Mouse (Mus musculus): ENCODE results near the gene Cmtm6. TPM values are rescaled to one million over a fixed set of nuclear protein-coding genes. Genes with fewer than 3 reads are reported as not detected.
"Not testable (repeated sequence)": the region's sequence is repeated elsewhere in the genome, so short reads cannot be mapped to it uniquely, and the experiment has no call there.

Cmtm6 gene
- polyA plus RNA-seq, 1 experiment from 2014 or later, result 51.6 TPM

DNA sequence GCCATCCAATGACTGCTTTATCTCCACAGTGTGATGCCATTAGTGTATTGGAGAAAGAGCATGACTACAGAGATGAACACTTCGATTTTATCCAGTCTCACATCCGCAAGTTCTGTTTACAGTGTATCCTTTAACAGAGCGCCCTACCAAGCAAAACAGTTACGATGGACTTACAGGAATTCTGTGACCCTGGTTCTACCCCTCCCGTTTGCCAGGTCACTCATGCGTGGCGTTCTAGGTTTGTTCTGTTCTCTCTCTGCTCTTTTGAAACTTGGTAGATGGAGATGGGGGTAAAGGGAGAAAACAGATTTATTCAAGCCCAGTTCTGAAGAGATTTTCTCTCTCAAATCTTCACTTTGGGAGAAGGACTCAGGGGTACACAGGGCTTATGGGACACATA, 17.4 kb upstream of the Cmtm6 start:
- H3K9me3 ChIP-seq (replicated peaks; ENCODE audit: control insufficient read depth, low read length), result no peaks in the 10 kb centered on the region
- no peak for ATAC-seq (replicated peaks; ENCODE audit: extremely low read depth, insufficient read depth, low FRiP score)
- no peaks in the 10 kb centered on the region for H3K4me1 ChIP-seq (ENCODE audit: control insufficient read depth, insufficient read depth, low read length)
- WGBS, result 94% methylated on average over 7 of the region's 7 CpGs
- no peak overlapping the region for H3K4me3 ChIP-seq (ENCODE audit: low read length)
- H3K4me2 ChIP-seq (ENCODE audit: low read depth, low read length), result no peak overlapping the region
- H3K27ac ChIP-seq (ENCODE audit: low read length), result no peak overlapping the region
- no peak overlapping the region for H3K9ac ChIP-seq (ENCODE audit: low read length)
- H3K27me3 ChIP-seq (ENCODE audit: control insufficient read depth, insufficient read depth, low read length), result no peaks in the 10 kb centered on the region
- peaks cover 62% of the 10 kb centered on the region for H3K36me3 ChIP-seq (ENCODE audit: control insufficient read depth, insufficient read depth)

DNA sequence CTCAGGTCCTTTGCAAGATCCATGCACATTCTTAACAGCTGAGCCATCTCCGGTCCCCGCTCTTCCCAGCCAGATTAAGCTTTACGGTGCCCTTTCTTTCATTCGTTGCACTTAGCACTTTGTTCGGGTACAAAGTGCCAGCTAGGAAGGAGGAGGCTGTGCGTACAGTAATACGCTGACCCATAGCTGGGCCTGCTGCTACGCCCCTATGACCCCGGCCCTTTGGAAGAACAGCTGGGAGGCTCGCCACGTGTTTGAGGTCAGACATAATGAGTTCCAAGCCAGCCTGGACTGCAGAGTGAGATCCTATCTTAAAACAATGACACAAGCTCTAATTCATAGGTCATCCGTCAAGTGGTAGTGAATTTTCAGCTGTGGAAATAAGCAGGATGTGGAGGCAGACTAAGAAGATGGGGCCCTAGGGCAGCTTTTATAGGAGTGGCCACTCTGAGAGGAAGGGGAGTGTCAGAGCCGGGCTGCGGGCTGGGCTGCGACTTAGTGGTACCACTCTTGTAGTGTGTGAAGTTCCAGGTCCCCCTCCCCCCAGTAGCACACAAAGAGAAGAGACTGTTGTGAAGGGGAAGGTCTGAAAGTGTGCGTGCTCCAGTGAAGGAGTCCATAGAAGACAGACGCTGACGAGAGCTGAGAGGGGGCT, 14.1 kb upstream of the Cmtm6 start:
- no peaks in the 10 kb centered on the region for H3K9me3 ChIP-seq (replicated peaks; ENCODE audit: control insufficient read depth, low read length)
- 79% methylated on average over 18 of the region's 18 CpGs for WGBS

DNA sequence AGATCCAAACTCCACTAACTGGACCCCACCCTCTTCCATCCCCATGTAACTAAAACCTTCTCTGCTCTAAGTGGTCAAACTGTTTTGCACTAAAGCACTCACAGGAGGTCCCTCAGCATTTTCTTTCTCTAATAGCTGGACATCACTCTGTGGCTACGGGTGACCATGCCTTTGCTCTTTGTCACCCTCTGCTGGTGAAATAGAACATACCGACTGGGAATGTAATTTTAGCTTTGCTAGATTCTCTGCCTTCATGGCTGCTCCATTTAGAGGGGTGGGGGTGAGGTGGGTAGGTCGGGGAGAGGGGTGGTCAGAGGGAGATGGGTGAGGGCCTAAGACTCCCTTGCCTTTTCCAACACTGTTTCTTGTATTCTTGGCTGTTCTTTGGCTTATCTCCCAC, 3.6 kb upstream of the Cmtm6 start:
- H3K4me1 ChIP-seq (ENCODE audit: control insufficient read depth, insufficient read depth, low read length), result peaks cover 7% of the 10 kb centered on the region
- no peak overlapping the region for H3K27ac ChIP-seq (ENCODE audit: low read length)
- no peak overlapping the region for H3K4me3 ChIP-seq (ENCODE audit: low read length)
- H3K27me3 ChIP-seq (ENCODE audit: control insufficient read depth, insufficient read depth, low read length), result no peaks in the 10 kb centered on the region
- 7% methylated on average over 3 of the region's 3 CpGs for WGBS
- H3K36me3 ChIP-seq (ENCODE audit: control insufficient read depth, insufficient read depth), result peaks cover 24% of the 10 kb centered on the region
- H3K9ac ChIP-seq (ENCODE audit: low read length), result no peak overlapping the region
- no peaks in the 10 kb centered on the region for H3K9me3 ChIP-seq (replicated peaks; ENCODE audit: control insufficient read depth, low read length)
- no peak for ATAC-seq (replicated peaks; ENCODE audit: extremely low read depth, insufficient read depth, low FRiP score)
- H3K4me2 ChIP-seq (ENCODE audit: low read depth, low read length), result no peak overlapping the region

More for the DNA sequence above, 14.1 kb upstream of the Cmtm6 start:
- H3K9ac ChIP-seq (ENCODE audit: low read length), result no peak overlapping the region
- no peaks in the 10 kb centered on the region for H3K27me3 ChIP-seq (ENCODE audit: control insufficient read depth, insufficient read depth, low read length)
- H3K27ac ChIP-seq (ENCODE audit: low read length), result no peak overlapping the region
- peaks cover 69% of the 10 kb centered on the region for H3K36me3 ChIP-seq (ENCODE audit: control insufficient read depth, insufficient read depth)
- H3K4me3 ChIP-seq (ENCODE audit: low read length), result no peak overlapping the region
- no peaks in the 10 kb centered on the region for H3K4me1 ChIP-seq (ENCODE audit: control insufficient read depth, insufficient read depth, low read length)
- ATAC-seq (replicated peaks; ENCODE audit: extremely low read depth, insufficient read depth, low FRiP score), result no peak
- no peak overlapping the region for H3K4me2 ChIP-seq (ENCODE audit: low read depth, low read length)

DNA sequence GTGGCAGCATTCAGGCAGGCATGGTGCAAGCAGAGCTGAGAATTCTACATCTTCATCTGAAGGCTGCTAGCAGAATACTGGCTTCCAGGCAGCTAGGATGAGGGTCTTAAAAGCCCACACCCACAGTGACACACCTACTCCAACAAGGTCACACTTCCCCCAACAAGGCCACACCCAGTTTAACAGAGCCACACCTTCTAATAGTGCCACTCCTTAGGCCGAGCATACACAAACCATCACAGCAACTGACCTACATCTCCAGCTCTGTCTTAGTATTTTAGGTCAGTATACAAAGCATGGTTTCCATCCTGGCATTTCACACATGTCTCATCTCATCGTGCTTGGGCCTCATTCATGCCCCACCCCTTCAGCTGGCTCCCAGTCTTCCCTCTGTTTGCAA, 2.5 kb upstream of the Cmtm6 start:
- not testable (repeated sequence) for H3K4me3 ChIP-seq (ENCODE audit: low read length); H3K9me3 ChIP-seq (replicated peaks; ENCODE audit: control insufficient read depth, low read length); H3K27me3 ChIP-seq (ENCODE audit: control insufficient read depth, insufficient read depth, low read length); H3K27ac ChIP-seq (ENCODE audit: low read length); H3K9ac ChIP-seq (ENCODE audit: low read length); ATAC-seq (replicated peaks; ENCODE audit: extremely low read depth, insufficient read depth, low FRiP score); H3K4me2 ChIP-seq (ENCODE audit: low read depth, low read length)
- WGBS, result 42% methylated on average over 2 of the region's 2 CpGs
- peaks cover 17% of the 10 kb centered on the region for H3K4me1 ChIP-seq (ENCODE audit: control insufficient read depth, insufficient read depth, low read length)
- peaks cover 13% of the 10 kb centered on the region for H3K36me3 ChIP-seq (ENCODE audit: control insufficient read depth, insufficient read depth)

DNA sequence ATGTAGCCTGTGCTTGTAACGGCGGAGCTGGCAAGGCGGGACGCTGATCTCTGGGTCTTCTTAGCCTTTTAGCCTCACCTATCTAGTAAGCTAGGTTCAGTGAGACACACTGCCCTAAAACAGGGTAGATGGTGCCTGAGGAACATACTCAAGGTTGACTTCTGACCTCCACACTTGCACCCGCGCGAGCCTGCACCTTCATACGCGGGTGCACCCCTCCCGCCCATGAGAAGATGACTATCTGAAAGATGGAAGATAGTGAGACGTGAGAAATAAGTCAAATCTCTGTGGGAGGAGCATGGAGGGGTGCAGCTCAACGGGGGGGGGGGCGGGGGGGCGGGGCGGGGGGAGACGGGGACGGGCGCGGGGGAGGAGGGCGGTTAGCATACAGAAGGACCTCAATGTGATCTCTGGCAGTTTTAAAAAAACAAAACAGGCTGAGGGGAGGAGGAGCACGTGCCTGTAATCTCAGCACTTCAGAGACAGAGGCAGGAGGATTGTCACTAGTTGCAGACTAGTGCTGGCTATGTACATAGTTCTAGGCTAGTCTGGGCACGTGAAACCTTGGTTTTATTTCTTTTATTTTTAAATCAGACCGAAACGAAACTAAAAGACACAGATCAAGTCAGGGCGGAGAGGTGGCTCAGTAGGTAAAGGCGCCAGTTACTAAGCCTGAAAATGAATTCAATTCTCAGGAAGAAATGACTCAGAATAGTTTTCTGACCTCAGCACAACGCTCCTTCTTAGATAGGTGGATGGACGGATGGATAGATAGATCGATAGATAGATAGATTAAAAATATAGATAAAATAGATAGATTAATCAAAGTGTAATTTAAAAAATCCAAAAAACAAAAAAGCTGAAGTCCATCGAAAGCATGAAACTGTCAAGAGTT, 758 bp upstream of the Cmtm6 start:
- Histone ChIP-seq H3K27me3 (ENCODE audit: control insufficient read depth, insufficient read depth, low read length) (no peaks in the 10 kb centered on the region), H3K36me3 (ENCODE audit: control insufficient read depth, insufficient read depth) (peaks cover 4% of the 10 kb centered on the region; the same call in 1 of the 2 replicates), H3K9ac (ENCODE audit: low read length) (peak overlapping the region; percentile 51), H3K9me3 (replicated peaks; ENCODE audit: control insufficient read depth, low read length) (no peaks in the 10 kb centered on the region), H3K27ac (ENCODE audit: low read length) (peak overlapping the region; percentile 10; the same call in 1 of the 2 replicates), H3K4me3 (ENCODE audit: low read length) (peak overlapping the region; percentile 97), H3K4me2 (ENCODE audit: low read depth, low read length) (peak overlapping the region; percentile 88), H3K4me1 (ENCODE audit: control insufficient read depth, insufficient read depth, low read length) (peaks cover 30% of the 10 kb centered on the region)
- ATAC-seq (replicated peaks; ENCODE audit: extremely low read depth, insufficient read depth, low FRiP score), result no peak
- 27% methylated on average over 25 of the region's 30 CpGs for WGBS

DNA sequence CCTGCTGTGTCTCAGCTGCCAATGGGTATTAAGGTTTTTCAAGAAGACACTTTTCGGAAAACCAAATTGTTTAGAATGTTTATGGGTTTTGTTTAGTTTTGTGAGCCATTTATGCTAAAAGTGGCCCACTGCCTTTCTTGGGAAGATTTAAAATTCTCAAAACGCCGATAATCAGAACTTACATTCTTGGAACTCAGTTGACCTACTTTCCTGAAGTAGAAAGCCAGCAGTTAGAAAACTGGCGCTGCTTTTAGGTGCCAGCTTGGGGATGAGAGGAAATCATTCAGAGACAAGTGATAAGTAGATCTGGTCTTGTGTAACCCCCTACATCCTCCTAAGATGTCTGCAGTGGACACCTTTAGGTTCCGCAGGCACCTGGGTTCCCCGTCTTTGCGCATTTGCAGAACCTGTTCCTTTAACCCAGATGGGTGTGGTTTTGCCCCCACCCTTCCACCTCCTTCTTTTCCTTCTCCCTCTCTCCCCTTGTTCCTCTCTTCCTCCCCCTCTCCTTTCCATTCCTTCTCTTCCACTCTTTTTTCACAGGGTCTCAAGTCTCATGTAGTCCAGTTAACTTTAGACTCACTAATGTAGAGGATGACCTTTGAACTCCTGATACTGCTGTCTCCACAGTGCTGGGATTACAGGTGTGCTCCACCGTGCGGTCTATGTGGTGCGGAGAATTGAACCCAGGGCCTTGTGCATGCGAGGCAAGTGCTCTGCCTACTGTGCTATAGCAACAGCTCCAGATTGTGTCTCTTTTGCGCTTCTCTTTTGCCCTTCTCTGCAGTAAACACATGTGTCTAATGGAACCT, 1.2 kb downstream of the Cmtm6 start:
- 63% methylated on average over 12 of the region's 12 CpGs for WGBS
- H3K36me3 ChIP-seq (ENCODE audit: control insufficient read depth, insufficient read depth), result no peaks in the 10 kb centered on the region
- no peaks in the 10 kb centered on the region for H3K27me3 ChIP-seq (ENCODE audit: control insufficient read depth, insufficient read depth, low read length)
- H3K4me1 ChIP-seq (ENCODE audit: control insufficient read depth, insufficient read depth, low read length), result peaks cover 40% of the 10 kb centered on the region
- no peaks in the 10 kb centered on the region for H3K9me3 ChIP-seq (replicated peaks; ENCODE audit: control insufficient read depth, low read length)
- H3K9ac ChIP-seq (ENCODE audit: low read length), result peak overlapping the region; percentile 98
- peak overlapping the region; percentile 97 for H3K27ac ChIP-seq (ENCODE audit: low read length)
- peak overlapping the region; percentile 97 for H3K4me3 ChIP-seq (ENCODE audit: low read length)
- H3K4me2 ChIP-seq (ENCODE audit: low read depth, low read length), result peak overlapping the region; percentile 88
- no peak for ATAC-seq (replicated peaks; ENCODE audit: extremely low read depth, insufficient read depth, low FRiP score)

DNA sequence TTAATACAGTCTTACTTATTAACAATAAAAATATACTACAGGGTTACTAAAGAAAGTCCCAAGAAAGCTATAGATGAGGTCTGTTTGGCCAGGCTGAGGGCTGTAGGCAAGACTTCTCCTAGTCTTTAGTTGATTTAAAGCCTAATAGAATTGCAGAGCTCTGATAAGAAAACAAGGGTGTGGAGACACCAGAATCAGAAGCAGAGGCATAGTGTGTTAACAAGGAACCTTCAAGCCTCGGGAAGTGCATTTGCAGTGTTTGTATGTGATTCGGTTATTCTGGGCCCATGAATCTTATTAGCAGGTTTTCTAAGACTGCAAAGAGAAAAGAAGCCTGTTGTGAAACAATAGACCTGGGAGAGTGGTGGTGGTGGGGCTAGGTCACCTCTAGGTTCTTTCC, 2.3 kb downstream of the Cmtm6 start:
- Histone ChIP-seq H3K27ac (ENCODE audit: low read length) (peak overlapping the region; percentile 71), H3K9me3 (replicated peaks; ENCODE audit: control insufficient read depth, low read length) (no peaks in the 10 kb centered on the region), H3K4me2 (ENCODE audit: low read depth, low read length) (peak overlapping the region; percentile 33), H3K36me3 (ENCODE audit: control insufficient read depth, insufficient read depth) (no peaks in the 10 kb centered on the region), H3K4me3 (ENCODE audit: low read length) (no peak overlapping the region), H3K4me1 (ENCODE audit: control insufficient read depth, insufficient read depth, low read length) (peaks cover 42% of the 10 kb centered on the region), H3K27me3 (ENCODE audit: control insufficient read depth, insufficient read depth, low read length) (no peaks in the 10 kb centered on the region), H3K9ac (ENCODE audit: low read length) (peak overlapping the region; percentile 55)
- no peak for ATAC-seq (replicated peaks; ENCODE audit: extremely low read depth, insufficient read depth, low FRiP score)
- WGBS, result 46% methylated on average over 2 of the region's 2 CpGs

DNA sequence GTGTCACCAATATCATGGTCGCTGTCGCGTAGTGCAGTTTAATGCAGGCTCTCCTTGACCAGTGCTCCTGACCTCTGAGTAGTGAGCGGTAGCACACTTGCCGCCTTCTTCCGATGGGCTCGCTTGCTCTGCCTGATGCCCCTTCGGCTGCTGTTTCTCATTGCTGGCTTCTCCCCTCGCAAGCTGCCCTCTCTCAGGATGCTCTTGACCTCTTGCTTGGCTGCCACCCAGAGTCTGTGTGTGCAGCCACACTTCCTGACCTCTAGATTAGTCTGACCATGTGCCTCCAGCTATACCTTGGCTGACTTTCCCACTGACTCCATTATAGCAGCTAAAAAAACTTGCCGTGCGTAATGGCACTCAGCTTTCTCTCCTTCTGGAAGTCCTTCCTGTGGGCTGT, 5.5 kb downstream of the Cmtm6 start:
- Histone ChIP-seq H3K27me3 (ENCODE audit: control insufficient read depth, insufficient read depth, low read length) (no peaks in the 10 kb centered on the region), H3K9ac (ENCODE audit: low read length) (0 out of 2 replicates have a peak overlapping the region, but pooled peaks have one; percentile 6)
- ATAC-seq (replicated peaks; ENCODE audit: extremely low read depth, insufficient read depth, low FRiP score), result peak; percentile 87

More for the DNA sequence above, 5.5 kb downstream of the Cmtm6 start:
- Histone ChIP-seq H3K9me3 (replicated peaks; ENCODE audit: control insufficient read depth, low read length) (no peaks in the 10 kb centered on the region), H3K27ac (ENCODE audit: low read length) (peak overlapping the region; percentile 88), H3K4me1 (ENCODE audit: control insufficient read depth, insufficient read depth, low read length) (peaks cover 42% of the 10 kb centered on the region), H3K4me3 (ENCODE audit: low read length) (peak overlapping the region; percentile 18; the same call in 1 of the 2 replicates), H3K4me2 (ENCODE audit: low read depth, low read length) (peak overlapping the region; percentile 38), H3K36me3 (ENCODE audit: control insufficient read depth, insufficient read depth) (peaks cover 3% of the 10 kb centered on the region; the same call in 1 of the 2 replicates)
- 24% methylated on average over 11 of the region's 11 CpGs for WGBS
